Comparison of ENCODE assay signal across 25 mouse cellular contexts in genomic region chr4:43091183-43091582, GRCm38 (mm10). TPM values are rescaled to one million over a fixed set of nuclear protein-coding genes. Genes with fewer than 3 reads are reported as not detected.
DNase-seq lines count a peak whose midpoint lies in the region; ATAC-seq and TF ChIP-seq lines count a peak whose summit lies in the region.
"Had no signal": no experiment of that assay in that cellular context is flagged by ENCODE, and none has a peak within 500 bp of the region (broad histone marks: within the 10 kb centered on the region; RNA-seq: fewer than 3 reads in every experiment).

No protein-coding gene starts in this region.

- TF ChIP-seq CTCF in heart, postnatal 0 days (IDR thresholded peaks at IDR 0.05; ENCODE audit: low read depth): no peak
- TF ChIP-seq CTCF in stomach, postnatal 0 days (IDR thresholded peaks at IDR 0.05; ENCODE audit: low read depth): no peak

- H3K27me3 ChIP-seq in heart, embryonic 14.5 days (ENCODE audit: control insufficient read depth, insufficient read depth, low read length): no peaks in the 10 kb centered on the region
- no peaks in the 10 kb centered on the region for H3K27me3 ChIP-seq in heart, embryonic 11.5 days (ENCODE audit: control insufficient read depth, insufficient read depth, low read length)
- H3K27me3 ChIP-seq in heart, postnatal 0 days (ENCODE audit: control insufficient read depth, insufficient read depth, low read length): no peaks in the 10 kb centered on the region
- no peaks in the 10 kb centered on the region for H3K27me3 ChIP-seq in stomach, embryonic 14.5 days (ENCODE audit: control insufficient read depth, insufficient read depth, low read length)
- no peaks in the 10 kb centered on the region for H3K27me3 ChIP-seq in stomach, postnatal 0 days (ENCODE audit: control insufficient read depth, insufficient read depth, low read length)
- H3K27me3 ChIP-seq: embryonic facial prominence, embryonic 13.5 days; forebrain, embryonic 13.5 days; hindbrain, embryonic 12.5 days; hindbrain, embryonic 15.5 days; Patski had no signal

- H3K4me2 ChIP-seq in heart, embryonic 14.5 days (ENCODE audit: low read length): peak overlapping the region; percentile 22
- H3K4me2 ChIP-seq in heart, embryonic 11.5 days: no peak overlapping the region
- H3K4me2 ChIP-seq in heart, postnatal 0 days (ENCODE audit: low read depth, low read length): no peak overlapping the region
- no peak overlapping the region for H3K4me2 ChIP-seq in stomach, embryonic 14.5 days (replicated peaks; ENCODE audit: low read depth, low read length)
- no peak overlapping the region for H3K4me2 ChIP-seq in stomach, postnatal 0 days (replicated peaks; ENCODE audit: low read depth)
- H3K4me2 ChIP-seq: embryonic facial prominence, embryonic 13.5 days; forebrain, embryonic 13.5 days; hindbrain, embryonic 12.5 days; hindbrain, embryonic 15.5 days had no signal

- H3K9ac ChIP-seq in heart, embryonic 14.5 days (ENCODE audit: low read length): no peak overlapping the region
- H3K9ac ChIP-seq in heart, embryonic 11.5 days (ENCODE audit: low read depth, low read length): no peak overlapping the region
- H3K9ac ChIP-seq in heart, postnatal 0 days (replicated peaks; ENCODE audit: low read depth, low read length): no peak overlapping the region
- no peak overlapping the region for H3K9ac ChIP-seq in stomach, embryonic 14.5 days (replicated peaks; ENCODE audit: low read depth, low read length)
- H3K9ac ChIP-seq in stomach, postnatal 0 days (ENCODE audit: low read length): no peak overlapping the region
- H3K9ac ChIP-seq: embryonic facial prominence, embryonic 13.5 days; forebrain, embryonic 13.5 days; hindbrain, embryonic 12.5 days; hindbrain, embryonic 15.5 days had no signal

- no peak overlapping the region for H3K4me3 ChIP-seq in heart, embryonic 14.5 days (ENCODE audit: control insufficient read depth in 1 of 2, insufficient read depth in 1 of 2, low read depth in 1 of 2, low read length in 2 of 2)
- no peak overlapping the region for H3K4me3 ChIP-seq in heart, embryonic 11.5 days (ENCODE audit: low read depth, low read length)
- no peak overlapping the region for H3K4me3 ChIP-seq in heart, postnatal 0 days (ENCODE audit: low read depth, low read length)
- no peak overlapping the region for H3K4me3 ChIP-seq in stomach, embryonic 14.5 days (ENCODE audit: low read depth, low read length)
- H3K4me3 ChIP-seq in stomach, postnatal 0 days (ENCODE audit: low read depth, low read length): no peak overlapping the region
- H3K4me3 ChIP-seq: embryonic facial prominence, embryonic 13.5 days; forebrain, embryonic 10.5 days; forebrain, embryonic 13.5 days; heart, embryonic 10.5 days; hindbrain, embryonic 12.5 days; hindbrain, embryonic 15.5 days had no signal

- peaks cover 0 to 11% of the 10 kb centered on the region in 2 experiments; a peak in 2 of 4 replicates for H3K4me1 ChIP-seq in heart, embryonic 14.5 days (ENCODE audit: control insufficient read depth in 2 of 2, insufficient read depth in 2 of 2, low read length in 2 of 2)
- H3K4me1 ChIP-seq in heart, embryonic 11.5 days (ENCODE audit: control insufficient read depth, insufficient read depth, low read length): no peaks in the 10 kb centered on the region
- H3K4me1 ChIP-seq in heart, postnatal 0 days (ENCODE audit: control insufficient read depth, insufficient read depth): 0 out of 2 replicates have a peak, but pooled peaks cover 5% of the 10 kb centered on the region
- H3K4me1 ChIP-seq in stomach, embryonic 14.5 days (ENCODE audit: control insufficient read depth, insufficient read depth, low read length): peaks cover 2% of the 10 kb centered on the region; the same call in 1 of the 2 replicates
- no peaks in the 10 kb centered on the region for H3K4me1 ChIP-seq in stomach, postnatal 0 days (replicated peaks; ENCODE audit: control insufficient read depth, insufficient read depth)
- H3K4me1 ChIP-seq: embryonic facial prominence, embryonic 13.5 days; forebrain, embryonic 10.5 days; forebrain, embryonic 13.5 days; hindbrain, embryonic 12.5 days; hindbrain, embryonic 15.5 days had no signal

- DNase-seq in heart, postnatal 0 days (ENCODE audit: low spot score): peak; percentile 80
- DNase-seq in heart, adult 8-10 months (ENCODE audit: low spot score): no peak
- DNase-seq in stomach, postnatal 0 days (ENCODE audit: low spot score): no peak
- no peak for DNase-seq in spleen, adult 12 weeks (ENCODE audit: low spot score)
- DNase-seq: adrenal gland, postnatal 10 days; cerebellum, adult 11 months; cerebellum, adult 2 months; cerebellum, adult 9-11 months; cerebellum, postnatal 25 days; gastrocnemius, postnatal 10 days; gastrocnemius, postnatal 36 days; heart, postnatal 14 days; kidney, adult 2 months had no signal

- 34% methylated on average over 4 of the region's 4 CpGs for WGBS in heart, embryonic 14.5 days
- 63% methylated on average over 4 of the region's 4 CpGs for WGBS in heart, embryonic 11.5 days (ENCODE audit: insufficient replicate concordance)
- WGBS in heart, postnatal 0 days: 30% methylated on average over 4 of the region's 4 CpGs
- WGBS in stomach, embryonic 14.5 days: 36% methylated on average over 4 of the region's 4 CpGs
- WGBS in stomach, postnatal 0 days: 41% methylated on average over 4 of the region's 4 CpGs

- 0 out of 2 replicates have a peak, but pooled peaks cover 2% of the 10 kb centered on the region for H3K36me3 ChIP-seq in heart, embryonic 14.5 days (ENCODE audit: control insufficient read depth, insufficient read depth, low read length)
- no peaks in the 10 kb centered on the region for H3K36me3 ChIP-seq in heart, embryonic 11.5 days (ENCODE audit: control insufficient read depth, insufficient read depth, low read length)
- 0 out of 2 replicates have a peak, but pooled peaks cover 3% of the 10 kb centered on the region for H3K36me3 ChIP-seq in heart, postnatal 0 days (replicated peaks; ENCODE audit: control insufficient read depth, insufficient read depth, low read length)
- no peaks in the 10 kb centered on the region for H3K36me3 ChIP-seq in stomach, embryonic 14.5 days (ENCODE audit: control insufficient read depth, insufficient read depth, low read length)
- H3K36me3 ChIP-seq in stomach, postnatal 0 days (ENCODE audit: control insufficient read depth, insufficient read depth, low read length): no peaks in the 10 kb centered on the region; the same call in 1 of the 2 replicates
- H3K36me3 ChIP-seq: embryonic facial prominence, embryonic 13.5 days; heart, embryonic 10.5 days; hindbrain, embryonic 12.5 days had no signal

- no peak for TF ChIP-seq EP300 in heart, postnatal 0 days (IDR thresholded peaks at IDR 0.05; ENCODE audit: low read depth)
- TF ChIP-seq EP300 in stomach, postnatal 0 days (optimal IDR thresholded peaks at IDR 0.05): no peak

- H3K27ac ChIP-seq in heart, embryonic 14.5 days (replicated peaks in 1 of 2; ENCODE audit: control insufficient read depth in 1 of 2, insufficient read depth in 1 of 2, low read depth in 2 of 2, low read length in 2 of 2): peak overlapping the region in 1 of 2 experiments; percentile 7; a peak in 1 of 4 replicates
- no peak overlapping the region for H3K27ac ChIP-seq in heart, embryonic 11.5 days (ENCODE audit: low read depth, low read length)
- peak overlapping the region; percentile 68 for H3K27ac ChIP-seq in heart, postnatal 0 days (ENCODE audit: low read depth)
- peak overlapping the region; percentile 27; the same call in 1 of the 2 replicates for H3K27ac ChIP-seq in stomach, embryonic 14.5 days (ENCODE audit: low read length)
- no peak overlapping the region for H3K27ac ChIP-seq in stomach, postnatal 0 days (replicated peaks)
- H3K27ac ChIP-seq: embryonic facial prominence, embryonic 13.5 days; forebrain, embryonic 10.5 days; forebrain, embryonic 13.5 days; heart, embryonic 10.5 days; hindbrain, embryonic 12.5 days; hindbrain, embryonic 15.5 days had no signal

- ATAC-seq in heart, embryonic 14.5 days (ENCODE audit: insufficient number of reproducible peaks, insufficient read depth, low FRiP score, low read depth): no peak; the same call in 1 of the 2 replicates
- ATAC-seq in heart, embryonic 11.5 days (replicated peaks; ENCODE audit: insufficient number of reproducible peaks, low FRiP score, low TSS enrichment): no peak
- peak; percentile 87 for ATAC-seq in heart, postnatal 0 days (ENCODE audit: insufficient read depth, low read depth)
- no peak; the same call in 1 of the 2 replicates for ATAC-seq in stomach, embryonic 14.5 days (ENCODE audit: insufficient number of reproducible peaks, insufficient read depth, low FRiP score, low read depth)
- no peak for ATAC-seq in stomach, postnatal 0 days (ENCODE audit: low FRiP score, low TSS enrichment)
- ATAC-seq: forebrain, embryonic 13.5 days; forebrain, embryonic 16.5 days; intestine, postnatal 0 days; Patski had no signal

- no peaks in the 10 kb centered on the region for H3K9me3 ChIP-seq in heart, embryonic 14.5 days (ENCODE audit: control insufficient read depth, low read length)
- no peaks in the 10 kb centered on the region for H3K9me3 ChIP-seq in heart, embryonic 11.5 days (replicated peaks; ENCODE audit: control insufficient read depth, low read length)
- H3K9me3 ChIP-seq in heart, postnatal 0 days (replicated peaks; ENCODE audit: control insufficient read depth, low read length): no peaks in the 10 kb centered on the region
- H3K9me3 ChIP-seq in stomach, embryonic 14.5 days (ENCODE audit: control insufficient read depth, low read depth, low read length): no peaks in the 10 kb centered on the region
- no peaks in the 10 kb centered on the region for H3K9me3 ChIP-seq in stomach, postnatal 0 days (ENCODE audit: control insufficient read depth, low read length)
- H3K9me3 ChIP-seq: embryonic facial prominence, embryonic 13.5 days; forebrain, embryonic 10.5 days; forebrain, embryonic 13.5 days; heart, embryonic 10.5 days; hindbrain, embryonic 12.5 days; hindbrain, embryonic 15.5 days had no signal

RNA-seq across cellular contexts. Expression of gene Unc13b, which starts 32.4 kb away (rescaled TPM):
- 16.4 and 19.1 TPM in 2 replicates for polyA plus RNA-seq in heart, embryonic 14.5 days (2014; fragmentation: Nextera tagmentation; extraction: Ambion mirVana)
- polyA plus RNA-seq in heart, embryonic 11.5 days (2014; fragmentation: Nextera tagmentation; extraction: Ambion mirVana): 9.3 TPM in 2 replicates
- 45.7 and 51.8 TPM in 2 replicates for total RNA-seq in heart, postnatal 0 days (2014; rRNA removed; ENCODE audit: low replicate concordance)
- 5.1 and 5.4 TPM in 2 replicates for polyA plus RNA-seq in heart, postnatal 0 days (2015; fragmentation: Nextera tagmentation; extraction: Ambion mirVana)
- 10 to 100 TPM in 3 of 4 experiments, 1 to 10 TPM in 1; 7.7 to 11.7 (median 10.1) TPM for total RNA-seq in heart, adult 8-10 months (2022)
- 14.7 and 16.0 TPM in 2 replicates for polyA plus RNA-seq in stomach, embryonic 14.5 days (2014; fragmentation: Nextera tagmentation; extraction: Ambion mirVana)
- 3.2 and 4.5 TPM in 2 replicates for polyA plus RNA-seq in stomach, postnatal 0 days (2015; fragmentation: Nextera tagmentation; extraction: Ambion mirVana)

RNA-seq across cellular contexts. Expression of gene Fam214b, which starts 45.2 kb away (rescaled TPM):
- polyA plus RNA-seq in heart, embryonic 14.5 days (2014; fragmentation: Nextera tagmentation; extraction: Ambion mirVana): 10.5 and 12.0 TPM in 2 replicates
- polyA plus RNA-seq in heart, embryonic 11.5 days (2014; fragmentation: Nextera tagmentation; extraction: Ambion mirVana): 10.8 and 11.4 TPM in 2 replicates
- total RNA-seq in heart, postnatal 0 days (2014; rRNA removed; ENCODE audit: low replicate concordance): 15.9 and 27.1 TPM in 2 replicates
- 12.8 and 13.4 TPM in 2 replicates for polyA plus RNA-seq in heart, postnatal 0 days (2015; fragmentation: Nextera tagmentation; extraction: Ambion mirVana)
- 10 to 100 TPM; 25.7 to 34.1 (median 30.1) TPM for total RNA-seq in heart, adult 8-10 months (2022)
- polyA plus RNA-seq in stomach, embryonic 14.5 days (2014; fragmentation: Nextera tagmentation; extraction: Ambion mirVana): 10.0 and 10.6 TPM in 2 replicates
- polyA plus RNA-seq in stomach, postnatal 0 days (2015; fragmentation: Nextera tagmentation; extraction: Ambion mirVana): 9.0 and 10.0 TPM in 2 replicates

RNA-seq across cellular contexts. Expression of gene Stoml2, which starts 59.7 kb away (rescaled TPM):
- 201 and 211 TPM in 2 replicates for polyA plus RNA-seq in heart, embryonic 14.5 days (2014; fragmentation: Nextera tagmentation; extraction: Ambion mirVana)
- polyA plus RNA-seq in heart, embryonic 11.5 days (2014; fragmentation: Nextera tagmentation; extraction: Ambion mirVana): 251 and 255 TPM in 2 replicates
- 77.9 and 130 TPM in 2 replicates for total RNA-seq in heart, postnatal 0 days (2014; rRNA removed; ENCODE audit: low replicate concordance)
- 171 and 174 TPM in 2 replicates for polyA plus RNA-seq in heart, postnatal 0 days (2015; fragmentation: Nextera tagmentation; extraction: Ambion mirVana)
- 100 to 1,000 TPM; 104 to 110 (median 108) TPM for total RNA-seq in heart, adult 8-10 months (2022)
- polyA plus RNA-seq in stomach, embryonic 14.5 days (2014; fragmentation: Nextera tagmentation; extraction: Ambion mirVana): 300 and 302 TPM in 2 replicates
- polyA plus RNA-seq in stomach, postnatal 0 days (2015; fragmentation: Nextera tagmentation; extraction: Ambion mirVana): 151 and 157 TPM in 2 replicates

Comparison
In these comparisons a context has a peak if more than half of its experiments do, and no peak if none do; other contexts are left out.
1. H3K27ac ChIP-seq: peak in heart, postnatal 0 days (single experiment) and stomach, embryonic 14.5 days (single experiment); none in heart, embryonic 11.5 days (single experiment) and stomach, postnatal 0 days (single experiment).